Mouse (Mus musculus) ES-Bruce4 (cell line): ENCODE data around the gene Deaf1.

ENCODE experiments used
- CTCF ChIP-seq: IDR thresholded peaks from one replicate; pipeline ENCODE4 v1.8.1; 2011; ENCODE audit warnings: low read depth, low read length
- EP300 ChIP-seq: IDR thresholded peaks from 2 replicates; pipeline ENCODE4 v1.6.1; 2011; ENCODE audit warnings: low read depth, low read length; ENCODE audit not compliant: insufficient read depth

- TF ChIP-seq EP300, result no peak
- TF ChIP-seq CTCF, result no peak
Observed at GRCm38 (mm10) chr7:141363752-141364125, 36.2 kb upstream of the Deaf1 start.
